Comparison of ENCODE assay signal across 10 mouse cellular contexts in genomic region chr9:50709108-50709507, GRCm38 (mm10). TPM values are rescaled to one million over a fixed set of nuclear protein-coding genes. Genes with fewer than 3 reads are reported as not detected.
DNase-seq lines count a peak whose midpoint lies in the region; ATAC-seq and TF ChIP-seq lines count a peak whose summit lies in the region.
"Had no signal": no experiment of that assay in that cellular context is flagged by ENCODE, and none has a peak within 500 bp of the region (broad histone marks: within the 10 kb centered on the region; RNA-seq: fewer than 3 reads in every experiment).

No protein-coding gene starts in this region.

- no peak for ATAC-seq in kidney, postnatal 0 days (replicated peaks; ENCODE audit: low FRiP score, low read depth)
- no peak for ATAC-seq in kidney, embryonic 16.5 days (ENCODE audit: low FRiP score, low TSS enrichment)

- peak; percentile 49 for DNase-seq in adrenal gland, adult 2 months
- DNase-seq in adrenal gland, postnatal 4 days (ENCODE audit: low spot score in 2 of 2), result no peak
- peak; percentile 32 for DNase-seq in kidney, postnatal 0 days (ENCODE audit: low spot score)
- peak; percentile 66 for DNase-seq in kidney, postnatal 4 days
- DNase-seq in frontal cortex, postnatal 36 days (ENCODE audit: low spot score in 2 of 2), result no peak
- no peak for DNase-seq in frontal cortex, postnatal 14 days (ENCODE audit: low spot score in 2 of 2)

- no peaks in the 10 kb centered on the region for H3K9me3 ChIP-seq in kidney, postnatal 0 days (replicated peaks; ENCODE audit: low read length)
- no peaks in the 10 kb centered on the region for H3K9me3 ChIP-seq in kidney, embryonic 16.5 days (ENCODE audit: low read length)
- no peaks in the 10 kb centered on the region for H3K9me3 ChIP-seq in ES-Bruce4 (replicated peaks; ENCODE audit: control insufficient read depth, insufficient read depth, low read length, poor library complexity, severe bottlenecking)
- H3K9me3 ChIP-seq: limb, embryonic 12.5 days had no signal

- 34% methylated on average over 2 of the region's 2 CpGs for WGBS in kidney, postnatal 0 days
- 35% methylated on average over 2 of the region's 2 CpGs for whole genome bisulfite sequencing in kidney, embryonic 16.5 days

- no peaks in the 10 kb centered on the region for H3K36me3 ChIP-seq in kidney, postnatal 0 days (ENCODE audit: insufficient read depth, low read length)
- H3K36me3 ChIP-seq in kidney, embryonic 16.5 days (ENCODE audit: insufficient read depth, low read length), result no peaks in the 10 kb centered on the region
- H3K36me3 ChIP-seq in ES-Bruce4 (ENCODE audit: control insufficient read depth, insufficient read depth, low read length, poor library complexity, severe bottlenecking), result no peaks in the 10 kb centered on the region

- no peak overlapping the region for H3K9ac ChIP-seq in kidney, postnatal 0 days (ENCODE audit: low read depth, low read length)
- no peak overlapping the region for H3K9ac ChIP-seq in kidney, embryonic 16.5 days (replicated peaks; ENCODE audit: low read length)
- no peak overlapping the region for H3K9ac ChIP-seq in ES-Bruce4 (ENCODE audit: low read depth, poor library complexity, severe bottlenecking)
- H3K9ac ChIP-seq: limb, embryonic 12.5 days had no signal

- H3K27me3 ChIP-seq in kidney, postnatal 0 days (ENCODE audit: insufficient read depth, low read length), result no peaks in the 10 kb centered on the region
- H3K27me3 ChIP-seq in kidney, embryonic 16.5 days (ENCODE audit: insufficient read depth, low read length), result no peaks in the 10 kb centered on the region
- no peaks in the 10 kb centered on the region for H3K27me3 ChIP-seq in ES-Bruce4 (ENCODE audit: control insufficient read depth, insufficient read depth, low read length, poor library complexity, severe bottlenecking)
- H3K27me3 ChIP-seq: limb, embryonic 12.5 days had no signal

- TF ChIP-seq EP300 in ES-Bruce4 (IDR thresholded peaks at IDR 0.05; ENCODE audit: insufficient read depth, low read depth, low read length), result no peak

- no peak overlapping the region for H3K4me2 ChIP-seq in kidney, postnatal 0 days (ENCODE audit: low read length)
- no peak overlapping the region for H3K4me2 ChIP-seq in kidney, embryonic 16.5 days (replicated peaks; ENCODE audit: low read depth, low read length)
- H3K4me2 ChIP-seq: limb, embryonic 12.5 days had no signal

- peak; percentile 75 for TF ChIP-seq CTCF in kidney, postnatal 0 days (IDR thresholded peaks at IDR 0.05; ENCODE audit: low read depth)
- peak; percentile 69 for TF ChIP-seq CTCF in ES-Bruce4 (IDR thresholded peaks at IDR 0.05; ENCODE audit: low read depth, low read length)

- TF ChIP-seq POLR2A in ES-Bruce4 (IDR thresholded peaks at IDR 0.05; ENCODE audit: insufficient read depth, low read length), result no peak

- no peak overlapping the region for H3K27ac ChIP-seq in kidney, postnatal 0 days
- H3K27ac ChIP-seq in kidney, embryonic 16.5 days (ENCODE audit: low read length), result no peak overlapping the region
- no peak overlapping the region for H3K27ac ChIP-seq in ES-Bruce4 (ENCODE audit: insufficient read depth, low read length)
- H3K27ac ChIP-seq: limb, embryonic 12.5 days had no signal

- H3K4me3 ChIP-seq in kidney, postnatal 0 days (replicated peaks; ENCODE audit: low read depth, low read length), result no peak overlapping the region
- H3K4me3 ChIP-seq in kidney, embryonic 16.5 days (ENCODE audit: low read length), result no peak overlapping the region
- no peak overlapping the region for H3K4me3 ChIP-seq in ES-Bruce4 (ENCODE audit: low read depth, low read length)
- H3K4me3 ChIP-seq: erythroblast, embryonic 14.5 days; limb, embryonic 12.5 days had no signal

- H3K4me1 ChIP-seq in kidney, postnatal 0 days (replicated peaks; ENCODE audit: insufficient read depth, low read length), result no peaks in the 10 kb centered on the region
- no peaks in the 10 kb centered on the region for H3K4me1 ChIP-seq in kidney, embryonic 16.5 days (ENCODE audit: insufficient read depth, low read length)
- no peaks in the 10 kb centered on the region for H3K4me1 ChIP-seq in ES-Bruce4 (ENCODE audit: control insufficient read depth, insufficient read depth, low read length)

RNA-seq across cellular contexts. Expression of gene Dixdc1, which starts 30.2 kb away (rescaled TPM):
- 1 to 10 TPM; 5.2 to 8.9 TPM for total RNA-seq in adrenal gland, adult 2 months (2021)
- 1.7 and 1.8 TPM in 2 replicates for polyA plus RNA-seq in adrenal gland, adult 2 months (2012; rRNA removed)
- 10 to 100 TPM; 16.0 to 19.7 TPM for total RNA-seq in adrenal gland, postnatal 4 days (2021)
- polyA plus RNA-seq in kidney, postnatal 0 days (2015; fragmentation: Nextera tagmentation; extraction: Ambion mirVana), result 7.3 and 7.5 TPM in 2 replicates
- polyA plus RNA-seq in kidney, embryonic 16.5 days (2015; fragmentation: Nextera tagmentation; extraction: Ambion mirVana), result 7.7 and 8.6 TPM in 2 replicates
- 10.1 and 11.1 TPM in 2 replicates for polyA plus RNA-seq in ES-Bruce4 (2011; ENCODE audit: insufficient read depth, insufficient read length, low read depth, missing spikeins)
- polyA plus RNA-seq: erythroblast, embryonic 14.5 days had no signal

RNA-seq across cellular contexts. Expression of gene 2310030G06Rik, which starts 37.2 kb away (rescaled TPM):
- total RNA-seq in adrenal gland, adult 2 months (2021), result 1 to 10 TPM; 4.3 to 6.1 TPM
- 1.5 and 1.7 TPM in 2 replicates for polyA plus RNA-seq in adrenal gland, adult 2 months (2012; rRNA removed)
- total RNA-seq in adrenal gland, postnatal 4 days (2021), result 10 to 100 TPM; 11.2 to 11.4 TPM
- 26.8 and 27.1 TPM in 2 replicates for polyA plus RNA-seq in kidney, postnatal 0 days (2015; fragmentation: Nextera tagmentation; extraction: Ambion mirVana)
- 12.4 and 13.3 TPM in 2 replicates for polyA plus RNA-seq in kidney, embryonic 16.5 days (2015; fragmentation: Nextera tagmentation; extraction: Ambion mirVana)
- polyA plus RNA-seq in ES-Bruce4 (2011; ENCODE audit: insufficient read depth, insufficient read length, low read depth, missing spikeins), result 23.7 and 31.2 TPM in 2 replicates
- polyA plus RNA-seq: erythroblast, embryonic 14.5 days had no signal

RNA-seq across cellular contexts. Expression of gene Cryab, which starts 42.0 kb away (rescaled TPM):
- total RNA-seq in adrenal gland, adult 2 months (2021), result 10 to 100 TPM; 28.6 to 46.1 TPM
- 67.3 and 78.0 TPM in 2 replicates for polyA plus RNA-seq in adrenal gland, adult 2 months (2012; rRNA removed)
- 10 to 100 TPM; 47.8 to 84.1 TPM for total RNA-seq in adrenal gland, postnatal 4 days (2021)
- polyA plus RNA-seq in kidney, postnatal 0 days (2015; fragmentation: Nextera tagmentation; extraction: Ambion mirVana), result 198 and 233 TPM in 2 replicates
- 54.3 and 57.4 TPM in 2 replicates for polyA plus RNA-seq in kidney, embryonic 16.5 days (2015; fragmentation: Nextera tagmentation; extraction: Ambion mirVana)
- 125 and 126 TPM in 2 replicates for polyA plus RNA-seq in ES-Bruce4 (2011; ENCODE audit: insufficient read depth, insufficient read length, low read depth, missing spikeins)
- polyA plus RNA-seq: erythroblast, embryonic 14.5 days had no signal

RNA-seq across cellular contexts. Expression of gene Hspb2, which starts 43.0 kb away (rescaled TPM):
- total RNA-seq in adrenal gland, adult 2 months (2021), result 1 to 10 TPM; 1.2 to 3.6 TPM
- 9.2 and 10.2 TPM in 2 replicates for polyA plus RNA-seq in adrenal gland, adult 2 months (2012; rRNA removed)
- total RNA-seq in adrenal gland, postnatal 4 days (2021), result 1 to 10 TPM; 4.8 to 7.6 TPM
- 5.5 and 7.4 TPM in 2 replicates for polyA plus RNA-seq in kidney, postnatal 0 days (2015; fragmentation: Nextera tagmentation; extraction: Ambion mirVana)
- 5.2 and 6.0 TPM in 2 replicates for polyA plus RNA-seq in kidney, embryonic 16.5 days (2015; fragmentation: Nextera tagmentation; extraction: Ambion mirVana)
- 22.3 and 22.7 TPM in 2 replicates for polyA plus RNA-seq in ES-Bruce4 (2011; ENCODE audit: insufficient read depth, insufficient read length, low read depth, missing spikeins)
- polyA plus RNA-seq: erythroblast, embryonic 14.5 days had no signal

RNA-seq across cellular contexts. Expression of gene Dlat, which starts 49.5 kb away (rescaled TPM):
- total RNA-seq in adrenal gland, adult 2 months (2021), result 100 to 1,000 TPM; 152 to 160 TPM
- polyA plus RNA-seq in adrenal gland, adult 2 months (2012; rRNA removed), result 30.1 and 32.5 TPM in 2 replicates
- 100 to 1,000 TPM; 117 to 122 TPM for total RNA-seq in adrenal gland, postnatal 4 days (2021)
- polyA plus RNA-seq in kidney, postnatal 0 days (2015; fragmentation: Nextera tagmentation; extraction: Ambion mirVana), result 84.6 and 86.5 TPM in 2 replicates
- 64.0 and 67.9 TPM in 2 replicates for polyA plus RNA-seq in kidney, embryonic 16.5 days (2015; fragmentation: Nextera tagmentation; extraction: Ambion mirVana)
- 68.3 and 68.4 TPM in 2 replicates for polyA plus RNA-seq in ES-Bruce4 (2011; ENCODE audit: insufficient read depth, insufficient read length, low read depth, missing spikeins)

Comparison
In these comparisons a context has a peak if more than half of its experiments do, and no peak if none do; other contexts are left out.
1. DNase-seq: peak in adrenal gland, adult 2 months (single experiment), kidney, postnatal 0 days (single experiment) and kidney, postnatal 4 days (2 of 2); none in adrenal gland, postnatal 4 days (0 of 2), frontal cortex, postnatal 36 days (0 of 2) and frontal cortex, postnatal 14 days (0 of 2).